Mouse (Mus musculus): ENCODE measurements at regions not wholly inside any gene's neighbourhood (a gene's known extent, or its start where the extent isn't known, plus 50 kb on each side); places are given as distances from the start of the nearest gene placed in this dataset.

GRCm38 (mm10) chr10:17082926-17083325, 640.1 kb upstream of the Cited2 start:
- TF ChIP-seq CTCF (IDR thresholded peaks at IDR 0.05; ENCODE audit: control insufficient read depth, insufficient read depth, low read length): no peak
- TF ChIP-seq POLR2A (IDR thresholded peaks at IDR 0.05; ENCODE audit: borderline replicate concordance, control insufficient read depth, low read depth, low read length): no peak

All from bone marrow, adult 2 months (tissue).